Mouse (Mus musculus) liver, postnatal 0 days (tissue): ENCODE data around the gene Trim28.

ENCODE experiments used
- CTCF ChIP-seq: sonication (generic); IDR thresholded peaks from 2 replicates; pipeline ENCODE4 v1.5.1; 2016; ENCODE audit warnings: antibody characterized with exemption, low read depth
- EP300 ChIP-seq: IDR thresholded peaks from 2 replicates; pipeline ENCODE4 v1.6.1; 2016; ENCODE audit warnings: antibody characterized with exemption, low read depth, mild to moderate bottlenecking

GRCm38 (mm10) chr7:13046084-13046483, 47.2 kb downstream of the Trim28 start:
- TF ChIP-seq CTCF (peak; percentile 92), EP300 (no peak)
